In the genomic region with DNA sequence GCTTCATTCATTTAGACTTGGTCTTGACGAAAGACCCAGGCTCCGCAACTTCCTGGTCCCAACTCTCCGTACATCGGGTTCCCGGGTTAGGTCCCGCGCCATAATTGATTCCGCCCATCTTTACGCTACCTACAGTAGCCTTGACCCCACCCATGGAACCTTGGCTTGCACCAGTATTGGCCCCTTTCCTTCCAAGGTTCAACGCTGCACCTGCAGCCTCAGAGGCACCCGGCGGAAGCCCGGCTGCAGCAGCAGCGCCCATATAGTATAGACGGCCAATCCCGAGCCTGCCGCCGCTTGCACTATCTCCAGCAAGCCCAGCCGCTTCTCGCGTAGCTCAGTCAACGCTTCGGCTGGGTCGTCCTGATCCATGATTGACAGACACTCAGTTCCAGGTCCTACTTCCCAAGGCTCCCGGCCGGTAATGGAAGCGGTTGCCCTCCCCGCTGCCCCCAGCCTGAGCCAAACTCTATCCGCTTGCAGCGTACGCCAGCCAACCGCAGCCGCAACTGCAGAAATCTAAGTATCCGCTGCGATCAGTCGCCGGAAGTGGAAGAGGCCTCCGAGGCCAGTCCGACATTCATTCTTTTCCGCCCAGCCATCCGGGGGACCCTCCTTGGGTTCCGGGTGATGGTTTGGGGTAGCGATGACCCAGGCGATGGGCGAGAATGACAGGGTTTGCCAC, we compare ENCODE assay signal across 8 mouse cellular contexts. TPM values are rescaled to one million over a fixed set of nuclear protein-coding genes. Genes with fewer than 3 reads are reported as not detected.
DNase-seq lines count a peak whose midpoint lies in the region; ATAC-seq and TF ChIP-seq lines count a peak whose summit lies in the region.

No protein-coding gene starts in this region.

- H3K27ac ChIP-seq in hindbrain, embryonic 15.5 days (replicated peaks): peak overlapping the region; percentile 95
- H3K27ac ChIP-seq in left cerebral cortex, adult 2 months: peak overlapping the region; percentile 89

- peak; percentile 81 for DNase-seq in ZHBTc4 (ENCODE audit: low read depth, low spot score)
- DNase-seq in cerebellum, postnatal 4 days (ENCODE audit: low spot score in 2 of 2): peak; percentile 79 to 90
- DNase-seq in frontal cortex, postnatal 36 days (ENCODE audit: low spot score in 2 of 2): peak; percentile 87 to 88
- peak; percentile 82 to 88 for DNase-seq in left cerebral cortex, adult 2 months (ENCODE audit: extremely low spot score in 1 of 2, low spot score in 2 of 2)
- DNase-seq in right cerebral cortex, adult 18-20 months: peak; percentile 87
- peak; percentile 83 for DNase-seq in urinary bladder, postnatal 14 days (ENCODE audit: low spot score)

- peaks cover 53% of the 10 kb centered on the region for H3K4me1 ChIP-seq in hindbrain, embryonic 15.5 days (replicated peaks)

- WGBS in hindbrain, embryonic 15.5 days: under 1% methylated on average over 45 of the region's 45 CpGs

- intact Hi-C loops in left cerebral cortex, adult 2 months (cut with DNase I): no loop called here

- TF ChIP-seq CTCF in left cerebral cortex, adult 2 months (IDR thresholded peaks at IDR 0.05): no peak

- H3K36me3 ChIP-seq in hindbrain, embryonic 15.5 days: peaks cover 9% of the 10 kb centered on the region; the same call in 1 of the 2 replicates

- peak overlapping the region; percentile 88 for H3K9ac ChIP-seq in hindbrain, embryonic 15.5 days

- peak overlapping the region; percentile 84 for H3K4me3 ChIP-seq in hindbrain, embryonic 15.5 days
- H3K4me3 ChIP-seq in left cerebral cortex, adult 2 months: peak overlapping the region; percentile 89

- no peaks in the 10 kb centered on the region for H3K9me3 ChIP-seq in hindbrain, embryonic 15.5 days

- peak overlapping the region; percentile 92 for H3K4me2 ChIP-seq in hindbrain, embryonic 15.5 days

- peaks cover 9% of the 10 kb centered on the region; the same call in 1 of the 2 replicates for H3K27me3 ChIP-seq in hindbrain, embryonic 15.5 days

- peak; percentile 57 for ATAC-seq in hindbrain, embryonic 15.5 days (ENCODE audit: low FRiP score, low read depth)
- peak; percentile 84 for ATAC-seq in megakaryocyte, adult 5-6 weeks (ENCODE audit: poor library complexity, severe bottlenecking)

RNA-seq across cellular contexts. Expression of a gene that starts 0.7 kb away (rescaled TPM):
- 90.1 and 95.7 TPM in 2 replicates for polyA plus RNA-seq in hindbrain, embryonic 15.5 days (2015; fragmentation: Nextera tagmentation; extraction: Ambion mirVana)
- 10 to 100 TPM; 84.9 to 85.1 TPM for total RNA-seq in left cerebral cortex, adult 2 months (2021)
- total RNA-seq in megakaryocyte, adult 5-6 weeks (2015): 69.7 and 85.6 TPM in 2 replicates
- 17.7 and 36.5 TPM in 2 replicates for total RNA-seq in megakaryocyte, adult 5-6 weeks (2017)

RNA-seq across cellular contexts. Expression of a gene that starts 3.5 kb away (rescaled TPM):
- 2.0 TPM in 1 of 2 replicates, not detected in the other for polyA plus RNA-seq in hindbrain, embryonic 15.5 days (2015; fragmentation: Nextera tagmentation; extraction: Ambion mirVana)
- total RNA-seq in left cerebral cortex, adult 2 months (2021): 1 to 10 TPM in 1 of 2 experiments, not detected in 1; 1.4 TPM
- 0.69 and 7.2 TPM in 2 replicates for total RNA-seq in megakaryocyte, adult 5-6 weeks (2015)
- not detected in 2 replicates for total RNA-seq in megakaryocyte, adult 5-6 weeks (2017)

RNA-seq across cellular contexts. Expression of a gene that starts 5.0 kb away (rescaled TPM):
- polyA plus RNA-seq in hindbrain, embryonic 15.5 days (2015; fragmentation: Nextera tagmentation; extraction: Ambion mirVana): 67.2 and 82.2 TPM in 2 replicates
- total RNA-seq in left cerebral cortex, adult 2 months (2021): 10 to 100 TPM; 72.3 to 88.2 TPM
- total RNA-seq in megakaryocyte, adult 5-6 weeks (2015): 2.6 and 3.2 TPM in 2 replicates
- 8.3 and 11.2 TPM in 2 replicates for total RNA-seq in megakaryocyte, adult 5-6 weeks (2017)

RNA-seq across cellular contexts. Expression of a gene that starts 5.6 kb away (rescaled TPM):
- polyA plus RNA-seq in hindbrain, embryonic 15.5 days (2015; fragmentation: Nextera tagmentation; extraction: Ambion mirVana): 0.31 and 0.48 TPM in 2 replicates
- not detected for total RNA-seq in left cerebral cortex, adult 2 months (2021)
- not detected in 2 replicates for total RNA-seq in megakaryocyte, adult 5-6 weeks (2015)
- 0.16 TPM in 1 of 2 replicates, not detected in the other for total RNA-seq in megakaryocyte, adult 5-6 weeks (2017)

RNA-seq across cellular contexts. Expression of a gene that starts 6.5 kb away (rescaled TPM):
- polyA plus RNA-seq in hindbrain, embryonic 15.5 days (2015; fragmentation: Nextera tagmentation; extraction: Ambion mirVana): 133 TPM in 2 replicates
- 100 to 1,000 TPM; 112 to 123 TPM for total RNA-seq in left cerebral cortex, adult 2 months (2021)
- total RNA-seq in megakaryocyte, adult 5-6 weeks (2015): 10.3 and 10.5 TPM in 2 replicates
- 10.7 and 15.9 TPM in 2 replicates for total RNA-seq in megakaryocyte, adult 5-6 weeks (2017)

Comparison
In these comparisons a context has a peak if more than half of its experiments do, and no peak if none do; other contexts are left out.
1. Peak in every context shown above with its lines: DNase-seq, ATAC-seq, H3K4me3 ChIP-seq and H3K27ac ChIP-seq.
2. RNA of a gene that starts 5.0 kb away (total RNA-seq): 72.3 to 88.2 TPM in left cerebral cortex, adult 2 months; 2.6 to 11.2 TPM in megakaryocyte, adult 5-6 weeks; every median in the first group is over 4 times any median in the second.